8 mouse cellular contexts compared by ENCODE assay signal in the genomic region with DNA sequence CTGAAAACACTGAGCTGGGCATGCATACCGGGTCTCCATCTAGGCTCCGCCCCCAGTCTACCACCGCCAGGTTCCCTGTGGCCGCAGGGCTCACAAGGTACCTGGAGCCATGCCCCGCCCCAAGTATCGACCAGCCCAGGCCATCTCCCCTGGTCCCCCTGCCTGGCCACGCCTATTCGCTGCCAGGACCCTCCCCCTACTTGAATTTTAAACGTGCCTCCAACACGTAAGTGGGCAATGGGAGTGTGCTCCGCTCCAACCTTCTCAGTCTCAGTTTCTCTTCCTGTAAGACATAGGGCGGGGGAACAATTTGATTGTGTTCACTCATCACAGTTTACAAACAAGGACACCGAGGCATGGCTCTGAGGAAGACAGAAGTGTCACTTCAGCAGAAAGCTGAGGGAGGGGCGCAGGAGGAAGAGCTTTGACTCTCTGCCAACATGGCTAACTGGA. TPM values are rescaled to one million over a fixed set of nuclear protein-coding genes. Genes with fewer than 3 reads are reported as not detected.
A peak's percentile ranks its signal among the peaks of the same experiment; 100 is the strongest.
DNase-seq lines count a peak whose midpoint lies in the region; ATAC-seq and TF ChIP-seq lines count a peak whose summit lies in the region.

Gene Pgpep1, minus strand, starts transcription at position 116 of the 453 bp plus-strand sequence.

- no peaks in the 10 kb centered on the region for H3K4me1 ChIP-seq in intestine, postnatal 0 days (replicated peaks; ENCODE audit: control insufficient read depth, insufficient read depth, low read length)
- peaks cover 23% of the 10 kb centered on the region for H3K4me1 ChIP-seq in liver, embryonic 11.5 days (replicated peaks; ENCODE audit: control insufficient read depth, insufficient read depth, low read length)

- no peak for TF ChIP-seq CTCF in brain, embryonic 14.5 days (IDR thresholded peaks at IDR 0.05; ENCODE audit: borderline replicate concordance, extremely low read depth, insufficient read depth, insufficient read length)
- TF ChIP-seq CTCF in intestine, postnatal 0 days (IDR thresholded peaks at IDR 0.05; ENCODE audit: low read depth), result no peak

- H3K9me3 ChIP-seq in intestine, postnatal 0 days (ENCODE audit: control insufficient read depth), result no peaks in the 10 kb centered on the region
- no peaks in the 10 kb centered on the region for H3K9me3 ChIP-seq in liver, embryonic 11.5 days (ENCODE audit: control insufficient read depth, low read length)

- DNase-seq in adrenal gland, adult 18-20 months (ENCODE audit: low spot score in 2 of 2), result no peak
- no peak for DNase-seq in adrenal gland, adult (ENCODE audit: inconsistent age in 2 of 2, low spot score in 1 of 2)
- peak; percentile 59 for DNase-seq in brain, embryonic 14.5 days (ENCODE audit: low read depth)
- DNase-seq in gastrocnemius, postnatal 36 days, result peak in 1 of 2 experiments; percentile 13
- no peak for DNase-seq in liver, embryonic 11.5 days (ENCODE audit: low spot score)
- no peak for DNase-seq in Muller cell, postnatal 12 days (ENCODE audit: inconsistent ontology term)

- H3K4me3 ChIP-seq in intestine, postnatal 0 days (ENCODE audit: low read depth, low read length), result peak within 1 kb of the TSS; percentile 85
- peak within 1 kb of the TSS; percentile 83 for H3K4me3 ChIP-seq in liver, embryonic 11.5 days (ENCODE audit: low read depth, low read length)

- intact Hi-C loops in gastrocnemius, postnatal 36 days (cut with DNase I), result no loop called here

- peak within 1 kb of the TSS; percentile 91 for H3K27ac ChIP-seq in intestine, postnatal 0 days (ENCODE audit: low read depth, low read length)
- peak within 1 kb of the TSS; percentile 67 for H3K27ac ChIP-seq in liver, embryonic 11.5 days (ENCODE audit: low read depth, low read length)

- H3K4me2 ChIP-seq in intestine, postnatal 0 days (replicated peaks; ENCODE audit: low read depth), result peak within 1 kb of the TSS; percentile 92
- peak within 1 kb of the TSS; percentile 99 for H3K4me2 ChIP-seq in liver, embryonic 11.5 days

- H3K36me3 ChIP-seq in intestine, postnatal 0 days (ENCODE audit: control insufficient read depth, insufficient read depth), result peaks cover 19% of the 10 kb centered on the region
- no peaks in the 10 kb centered on the region for H3K36me3 ChIP-seq in liver, embryonic 11.5 days (ENCODE audit: control insufficient read depth, insufficient read depth, low read length)

- H3K9ac ChIP-seq in intestine, postnatal 0 days (ENCODE audit: low read depth, low read length), result peak within 1 kb of the TSS; percentile 82
- peak within 1 kb of the TSS; percentile 71 for H3K9ac ChIP-seq in liver, embryonic 11.5 days (ENCODE audit: low read depth, low read length)

- H3K27me3 ChIP-seq in intestine, postnatal 0 days (replicated peaks; ENCODE audit: control insufficient read depth, insufficient read depth, low read length), result no peaks in the 10 kb centered on the region
- no peaks in the 10 kb centered on the region for H3K27me3 ChIP-seq in liver, embryonic 11.5 days (replicated peaks; ENCODE audit: control insufficient read depth, insufficient read depth, low read length)

- TF ChIP-seq POLR2A in brain, embryonic 14.5 days (IDR thresholded peaks at IDR 0.05; ENCODE audit: borderline replicate concordance, extremely low read depth, insufficient read depth, insufficient read length, poor library complexity, severe bottlenecking), result no peak

- peak; percentile 29 for ATAC-seq in intestine, postnatal 0 days
- peak; percentile 53 for ATAC-seq in liver, embryonic 11.5 days (replicated peaks; ENCODE audit: low FRiP score)
- 0 out of 2 replicates have a peak, but pooled peaks have one; percentile 2 for ATAC-seq in monocyte, adult 5-6 weeks (replicated peaks; ENCODE audit: insufficient number of reproducible peaks, low FRiP score, low TSS enrichment, poor library complexity, severe bottlenecking)

- under 1% methylated on average over 14 of the region's 14 CpGs for WGBS in intestine, postnatal 0 days
- WGBS in liver, embryonic 11.5 days, result 4% methylated on average over 14 of the region's 14 CpGs

RNA-seq across cellular contexts. Expression of gene Pgpep1, which starts in this region (rescaled TPM):
- 100 to 1,000 TPM; 101 to 153 TPM for total RNA-seq in adrenal gland, adult 18-20 months (2021)
- polyA plus RNA-seq in brain, embryonic 14.5 days (2012; rRNA removed), result 80.8 and 83.7 TPM in 2 replicates
- 10 to 100 TPM; 11.1 to 15.9 TPM for total RNA-seq in gastrocnemius, postnatal 36 days (2021)
- polyA plus RNA-seq in intestine, postnatal 0 days (2015; fragmentation: Nextera tagmentation; extraction: Ambion mirVana), result 79.0 and 92.1 TPM in 2 replicates
- 33.7 and 34.6 TPM in 2 replicates for polyA plus RNA-seq in liver, embryonic 11.5 days (2014; fragmentation: Nextera tagmentation; extraction: Ambion mirVana)
- 2.3 to 4.9 TPM (median 3.3 TPM) in 3 replicates for total RNA-seq in monocyte, adult 5-6 weeks (2017)

Comparison
In these comparisons a context has a peak if more than half of its experiments do, and no peak if none do; other contexts are left out.
1. RNA of gene Pgpep1 (total RNA-seq): 101 to 153 TPM in adrenal gland, adult 18-20 months; 11.1 to 15.9 TPM in gastrocnemius, postnatal 36 days and 2.3 to 4.9 TPM in monocyte, adult 5-6 weeks; every median in the first group is over 4 times any median in the second.
2. ATAC-seq: peak in every context shown above with its lines; median percentile 53 in liver, embryonic 11.5 days; 29 in intestine, postnatal 0 days; 2 in monocyte, adult 5-6 weeks.